Mouse (Mus musculus): ENCODE measurements at regions not wholly inside any gene's neighbourhood (a gene's known extent, or its start where the extent isn't known, plus 50 kb on each side); places are given as distances from the start of the nearest gene placed in this dataset.

DNA sequence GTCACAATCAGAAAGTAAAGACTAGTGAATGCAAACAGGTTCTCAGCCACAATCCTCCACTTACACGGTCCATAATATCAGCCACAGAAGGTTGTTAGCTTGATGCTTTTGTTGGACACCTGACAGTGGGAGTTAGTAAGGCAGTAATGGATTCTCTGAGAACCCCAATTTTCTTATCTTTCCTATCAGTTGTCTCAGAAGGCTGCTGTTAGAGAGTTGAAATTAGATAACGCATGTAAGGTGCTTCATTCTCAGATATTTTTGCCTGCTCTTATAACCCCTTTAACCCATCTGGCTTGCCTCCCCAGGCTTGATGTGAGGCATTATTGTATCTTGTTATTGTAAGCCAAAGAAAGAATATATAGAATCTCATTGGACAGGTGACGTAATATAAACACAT, 63.0 kb upstream of the Ube2e3 start:
- ATAC-seq (ENCODE audit: extremely low read depth, insufficient number of reproducible peaks, low FRiP score, poor library complexity, severe bottlenecking): no peak

DNA sequence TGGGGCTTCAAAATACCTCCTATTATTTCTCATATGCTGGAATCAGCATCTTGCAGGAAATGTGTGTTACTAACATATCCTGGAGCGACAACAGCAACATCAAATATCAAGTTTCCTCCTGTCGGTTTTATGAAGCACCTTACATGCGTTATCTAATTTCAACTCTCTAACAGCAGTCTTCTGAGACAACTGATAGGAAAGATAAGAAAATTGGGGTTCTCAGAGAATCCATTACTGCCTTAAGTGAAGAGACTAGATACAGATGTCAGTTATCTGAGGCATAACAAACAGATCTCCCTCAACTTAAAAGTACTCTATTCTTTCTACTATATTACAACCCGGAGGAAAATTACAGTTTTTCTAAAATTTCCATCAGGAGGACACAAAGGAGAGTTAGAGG, 64.4 kb upstream of the Ube2e3 start:
- no peak for ATAC-seq (ENCODE audit: extremely low read depth, insufficient number of reproducible peaks, low FRiP score, poor library complexity, severe bottlenecking)

DNA sequence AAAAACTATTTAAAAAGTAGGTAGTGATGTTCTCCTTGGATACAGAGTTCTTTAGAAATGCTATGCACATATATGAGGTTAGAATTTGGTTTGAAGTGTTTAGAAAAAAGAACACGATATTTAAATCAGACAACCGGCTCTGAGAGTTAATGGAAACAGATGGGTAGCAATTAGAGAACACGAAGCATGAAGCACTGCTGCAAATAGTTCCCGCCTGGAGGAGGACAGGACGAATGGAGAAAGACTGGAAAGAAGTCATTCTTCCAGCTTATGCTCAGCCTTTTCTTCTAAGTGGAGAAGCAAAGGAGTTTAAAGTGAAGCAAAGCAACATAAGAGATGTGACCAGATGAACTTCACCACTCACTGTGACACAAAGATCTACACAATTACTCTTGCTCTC, 72.5 kb upstream of the Ube2e3 start:
- ATAC-seq (ENCODE audit: extremely low read depth, insufficient number of reproducible peaks, low FRiP score, poor library complexity, severe bottlenecking): no peak

DNA sequence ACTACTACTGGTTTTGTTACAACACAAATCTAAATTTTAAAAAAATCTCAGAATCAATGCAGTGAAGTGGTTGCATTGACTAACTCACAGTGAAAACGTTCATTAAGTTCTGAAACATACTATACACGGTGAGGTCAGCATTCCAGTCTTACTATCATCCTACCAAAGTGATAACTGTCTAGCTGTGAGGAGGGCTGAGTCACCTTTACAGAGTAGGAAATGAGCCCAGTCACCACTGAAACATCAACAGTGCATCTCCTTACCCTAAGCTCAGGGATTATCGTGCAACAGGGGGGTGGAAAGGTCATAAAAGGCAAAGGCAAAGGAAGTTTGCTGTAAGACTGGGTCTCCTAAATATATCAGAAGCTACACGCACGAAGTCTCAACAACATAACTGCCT, 73.2 kb upstream of the Ube2e3 start:
- no peak for ATAC-seq (ENCODE audit: extremely low read depth, insufficient number of reproducible peaks, low FRiP score, poor library complexity, severe bottlenecking)

DNA sequence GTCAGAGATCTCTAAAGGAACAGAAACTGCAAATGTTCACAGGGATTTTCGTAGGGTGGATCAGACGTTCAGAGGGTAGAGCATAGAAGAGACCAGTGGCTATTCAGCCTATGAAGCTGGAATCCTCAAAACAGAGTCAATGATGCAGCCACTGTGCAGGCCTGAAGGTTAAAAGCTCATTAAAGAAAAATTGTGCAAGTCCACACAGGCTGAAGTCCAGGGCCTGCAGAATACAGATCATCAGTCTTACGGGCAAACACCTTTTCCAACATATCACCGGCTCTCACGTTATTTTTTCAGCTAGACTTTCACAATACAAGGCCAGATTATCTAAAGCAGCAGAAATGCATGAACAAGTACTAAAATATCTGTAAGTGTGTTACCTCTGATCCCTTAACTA, 78.8 kb upstream of the Ube2e3 start:
- no peak for ATAC-seq (ENCODE audit: extremely low read depth, insufficient number of reproducible peaks, low FRiP score, poor library complexity, severe bottlenecking)

DNA sequence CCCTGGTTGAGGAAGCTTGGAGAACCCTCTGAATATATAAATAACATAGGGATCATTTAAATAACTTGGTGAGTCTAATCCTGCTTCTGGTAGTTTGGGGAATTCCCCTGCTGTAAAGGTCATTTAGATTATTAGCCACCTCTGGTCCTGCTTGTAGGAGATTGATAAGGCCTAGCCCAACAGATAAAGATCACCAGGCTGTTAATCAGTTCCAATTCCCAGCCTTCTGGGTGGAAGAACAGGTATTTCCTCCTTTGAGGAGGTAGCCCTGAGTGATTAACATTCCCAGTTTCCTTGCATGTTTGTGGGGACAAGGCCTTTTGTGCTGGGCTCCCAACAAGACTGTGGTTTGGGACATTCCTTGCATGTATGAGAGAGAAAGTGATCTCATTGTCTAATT, 79.7 kb upstream of the Ube2e3 start:
- no peak for ATAC-seq (ENCODE audit: extremely low read depth, insufficient number of reproducible peaks, low FRiP score, poor library complexity, severe bottlenecking)

DNA sequence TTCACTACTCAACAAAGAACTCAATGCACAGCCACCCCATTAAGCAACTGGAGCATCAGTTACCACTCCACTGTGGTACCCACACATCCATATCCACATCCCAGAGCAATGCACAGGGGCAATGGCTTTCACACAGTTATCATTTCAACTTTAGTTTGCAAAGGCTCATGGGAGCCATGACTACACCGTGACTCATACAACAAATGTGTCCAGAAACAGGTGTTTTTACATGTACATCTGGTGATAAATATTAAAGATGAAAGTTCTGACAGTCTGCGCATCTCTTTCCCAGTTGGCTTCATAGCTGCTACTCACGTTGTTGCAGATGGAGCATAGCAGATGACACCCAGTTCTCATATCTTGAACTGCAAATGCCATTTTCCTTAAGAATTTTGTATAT, 88.0 kb upstream of the Ube2e3 start:
- no peak for ATAC-seq (ENCODE audit: extremely low read depth, insufficient number of reproducible peaks, low FRiP score, poor library complexity, severe bottlenecking)

DNA sequence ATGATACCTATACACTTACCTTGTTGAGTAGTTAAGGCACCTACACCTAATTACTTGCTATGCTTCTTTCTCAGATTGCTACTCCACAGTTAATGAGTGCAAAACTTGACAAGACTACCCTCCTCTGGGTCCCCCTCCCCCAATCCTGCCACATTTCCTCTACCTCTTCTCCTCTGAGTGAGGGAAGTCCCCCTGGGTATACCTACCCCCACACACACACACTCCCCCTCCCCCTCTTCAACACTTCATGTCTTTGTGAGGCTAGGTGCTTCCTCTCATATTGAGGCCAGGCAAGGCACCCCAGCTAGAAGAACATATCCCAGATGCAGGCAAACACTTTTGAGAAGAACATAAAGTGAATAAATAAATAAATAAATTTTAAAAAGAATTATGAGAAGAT, 90.3 kb upstream of the Ube2e3 start:
- no peak for ATAC-seq (ENCODE audit: extremely low read depth, insufficient number of reproducible peaks, low FRiP score, poor library complexity, severe bottlenecking)

DNA sequence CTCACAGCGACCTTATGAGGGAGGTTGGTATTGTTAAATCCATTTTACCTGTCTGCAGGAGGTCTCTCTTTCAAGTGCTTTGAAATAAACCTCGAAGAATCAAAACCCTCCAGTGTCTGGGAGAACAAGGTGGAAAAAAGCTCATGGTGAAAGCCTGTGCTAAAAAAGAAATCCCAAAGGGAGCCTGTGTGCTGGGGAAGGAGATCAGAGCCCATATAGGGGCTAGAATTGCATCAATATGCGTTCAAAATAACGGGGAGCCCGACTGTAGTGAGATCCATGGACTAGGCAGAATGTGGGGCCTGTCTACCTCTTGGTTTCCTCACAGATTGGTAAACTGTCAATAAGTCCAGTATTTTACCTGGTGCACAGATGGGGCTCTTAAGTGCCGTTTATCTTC, 113.6 kb upstream of the Ube2e3 start:
- ATAC-seq (ENCODE audit: extremely low read depth, insufficient number of reproducible peaks, low FRiP score, poor library complexity, severe bottlenecking): no peak

DNA sequence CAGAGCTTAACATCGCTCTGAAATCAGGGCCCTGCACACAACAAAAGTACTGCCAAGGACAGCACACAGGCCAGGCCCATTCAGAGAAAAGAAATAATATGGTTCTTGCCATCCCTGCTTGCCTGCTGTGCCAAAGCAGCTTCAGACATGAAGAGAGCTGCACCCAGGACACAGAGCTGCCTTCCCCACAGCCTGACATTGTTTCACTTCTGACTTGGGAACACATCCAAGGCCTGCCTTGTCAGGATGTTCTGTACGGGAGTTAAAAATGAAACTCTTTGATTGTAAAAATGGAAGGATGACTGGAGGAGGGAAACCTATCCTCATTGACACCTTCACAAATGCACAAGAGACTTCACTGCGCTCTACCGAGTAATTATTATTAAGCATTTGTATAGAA, 114.0 kb upstream of the Ube2e3 start:
- ATAC-seq (ENCODE audit: extremely low read depth, insufficient number of reproducible peaks, low FRiP score, poor library complexity, severe bottlenecking): no peak

DNA sequence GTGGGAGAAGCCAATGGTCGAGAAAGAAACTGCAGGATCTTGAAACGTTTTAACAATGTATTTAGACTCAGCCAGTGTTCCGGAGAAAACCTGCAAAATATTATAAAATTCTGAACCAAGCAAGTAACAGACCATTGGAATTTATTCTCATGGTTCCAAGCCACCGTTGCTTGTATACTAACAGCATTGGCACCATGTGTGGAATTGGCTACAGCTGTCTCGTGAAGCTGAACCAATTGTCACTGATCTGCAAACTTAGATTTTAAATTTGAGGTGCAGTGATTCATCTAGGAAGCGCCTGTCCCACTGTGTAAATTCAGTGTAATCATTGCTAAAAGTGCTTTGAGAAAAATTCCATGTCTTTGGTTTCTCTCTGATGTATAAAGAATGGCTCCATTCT, 137.8 kb upstream of the Ube2e3 start:
- ATAC-seq (ENCODE audit: extremely low read depth, insufficient number of reproducible peaks, low FRiP score, poor library complexity, severe bottlenecking): no peak

DNA sequence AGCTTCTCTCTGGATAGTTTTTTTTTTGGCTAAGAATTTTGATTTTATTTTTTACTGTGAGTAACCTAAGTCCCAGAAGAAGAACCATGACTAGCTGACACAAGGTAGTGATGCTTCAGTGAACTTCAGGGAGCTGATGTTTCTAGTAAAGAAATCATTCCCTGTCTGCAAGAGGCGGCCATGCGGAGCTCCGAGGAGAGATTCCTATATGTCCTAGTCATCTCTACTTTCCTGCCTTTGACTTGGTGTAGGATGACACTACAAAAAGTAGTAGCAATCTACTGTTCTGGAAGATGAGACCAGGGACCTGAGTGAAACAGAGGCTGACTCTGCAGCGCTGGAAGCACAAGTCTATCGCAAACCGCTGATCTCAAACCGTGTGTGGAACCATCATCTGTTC, 141.9 kb upstream of the Ube2e3 start:
- ATAC-seq (ENCODE audit: extremely low read depth, insufficient number of reproducible peaks, low FRiP score, poor library complexity, severe bottlenecking): no peak

DNA sequence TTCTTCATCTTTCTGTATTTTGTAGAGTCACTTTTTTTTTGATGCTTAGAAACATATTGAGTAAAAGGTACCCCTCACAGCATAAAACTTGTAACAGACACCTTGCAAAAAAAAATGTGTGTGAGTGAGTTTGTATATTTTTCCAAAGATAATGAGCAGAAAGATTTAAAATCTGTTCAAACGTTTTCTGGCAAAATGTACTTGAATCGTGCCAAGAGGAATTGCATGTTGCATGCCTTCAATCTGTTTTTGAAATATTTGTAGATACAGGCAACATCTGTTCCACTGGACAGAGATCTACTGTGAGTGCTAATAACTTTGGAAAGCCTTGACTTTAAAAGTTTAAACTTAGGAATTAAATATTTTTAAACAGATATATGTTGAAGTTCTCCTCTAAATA, 143.5 kb upstream of the Ube2e3 start:
- ATAC-seq (ENCODE audit: extremely low read depth, insufficient number of reproducible peaks, low FRiP score, poor library complexity, severe bottlenecking): no peak

DNA sequence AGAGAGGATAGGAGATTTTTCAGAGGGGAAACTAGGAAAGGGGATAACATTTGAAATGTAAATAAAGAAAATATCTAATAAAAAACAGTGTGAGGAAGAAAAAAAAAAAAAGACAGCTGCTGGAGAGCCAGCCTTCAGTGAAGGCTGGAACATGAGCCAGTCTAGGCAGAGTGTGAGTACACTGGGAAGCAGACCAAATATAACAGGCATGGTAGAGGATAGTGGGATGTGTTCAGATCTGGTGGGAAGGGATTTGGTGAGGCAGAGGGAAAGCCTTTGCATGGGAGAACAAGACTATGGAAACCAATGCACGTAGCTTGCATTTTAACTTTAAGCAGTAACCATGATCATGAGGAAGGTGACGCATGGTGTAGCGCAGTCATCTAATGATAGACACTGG, 144.5 kb upstream of the Ube2e3 start:
- ATAC-seq (ENCODE audit: extremely low read depth, insufficient number of reproducible peaks, low FRiP score, poor library complexity, severe bottlenecking): no peak

DNA sequence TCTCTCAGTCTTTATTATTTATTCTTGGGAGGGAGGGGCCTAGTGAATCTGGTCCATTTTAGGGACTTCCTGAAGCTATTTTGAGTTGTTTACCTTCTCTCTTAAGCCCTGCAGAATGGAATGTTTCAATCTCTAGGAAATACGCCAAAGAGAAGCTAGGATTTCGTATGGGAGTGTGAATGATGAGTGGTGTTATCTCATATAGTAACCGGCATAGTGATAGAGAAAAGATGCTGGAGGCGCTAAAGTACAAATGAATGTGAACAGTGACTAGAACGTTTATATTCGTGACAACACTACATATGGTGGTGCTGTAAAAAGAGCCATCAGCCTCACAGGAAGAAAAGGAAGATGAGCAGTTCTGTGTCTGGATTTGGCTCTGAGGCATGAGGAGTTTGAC, 145.2 kb upstream of the Ube2e3 start:
- no peak for ATAC-seq (ENCODE audit: extremely low read depth, insufficient number of reproducible peaks, low FRiP score, poor library complexity, severe bottlenecking)

DNA sequence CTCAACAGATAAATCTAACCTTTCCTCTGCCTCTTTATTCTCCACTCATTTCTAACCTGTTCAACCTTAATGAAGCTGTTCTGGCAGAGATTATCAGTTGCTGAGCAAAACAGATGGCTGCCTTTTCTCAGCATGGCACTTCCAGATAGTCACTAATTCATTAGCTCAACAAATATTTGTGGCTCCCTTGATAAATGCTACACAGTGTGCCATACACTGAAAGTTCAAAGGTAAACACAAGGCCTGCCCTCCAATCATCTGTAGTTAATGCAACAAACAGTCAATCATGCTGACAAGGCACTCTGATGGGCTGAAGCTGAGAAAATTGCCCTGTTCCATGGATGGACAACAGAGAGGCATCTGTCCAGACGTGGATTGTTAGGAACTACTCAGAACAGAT, 149.4 kb upstream of the Ube2e3 start:
- no peak for ATAC-seq (ENCODE audit: extremely low read depth, insufficient number of reproducible peaks, low FRiP score, poor library complexity, severe bottlenecking)

DNA sequence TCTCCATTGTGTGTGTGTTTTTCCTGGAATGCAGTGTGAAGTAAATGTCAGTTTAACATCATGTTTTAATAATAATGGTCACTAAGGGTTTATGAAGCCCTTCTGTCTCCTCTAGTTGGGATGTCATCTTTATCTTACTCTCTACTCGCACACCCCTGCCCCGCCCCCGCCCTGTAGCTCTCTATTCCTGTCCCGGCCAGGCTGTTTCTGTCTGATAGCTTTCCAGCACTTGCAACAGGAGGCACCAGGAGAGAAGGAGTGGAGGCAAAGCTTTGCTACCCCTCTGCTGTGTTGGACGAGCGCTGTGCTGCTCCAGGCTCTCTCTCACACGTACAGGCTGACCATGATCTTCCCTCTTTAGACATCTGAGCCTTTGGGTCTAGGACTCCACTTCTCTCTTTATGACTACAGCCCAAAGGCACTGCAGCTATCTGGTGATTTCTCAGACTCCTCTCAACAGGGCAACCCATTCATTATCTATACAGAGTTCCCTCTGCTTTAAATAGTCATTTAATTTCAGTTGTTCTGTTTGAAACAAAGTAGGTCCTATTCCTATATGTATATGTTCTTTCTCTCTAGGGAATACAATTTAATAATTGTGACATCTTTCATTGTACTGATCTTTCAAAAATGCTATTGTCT, 151.6 kb upstream of the Ube2e3 start:
- no peak for ATAC-seq (ENCODE audit: extremely low read depth, insufficient number of reproducible peaks, low FRiP score, poor library complexity, severe bottlenecking)

DNA sequence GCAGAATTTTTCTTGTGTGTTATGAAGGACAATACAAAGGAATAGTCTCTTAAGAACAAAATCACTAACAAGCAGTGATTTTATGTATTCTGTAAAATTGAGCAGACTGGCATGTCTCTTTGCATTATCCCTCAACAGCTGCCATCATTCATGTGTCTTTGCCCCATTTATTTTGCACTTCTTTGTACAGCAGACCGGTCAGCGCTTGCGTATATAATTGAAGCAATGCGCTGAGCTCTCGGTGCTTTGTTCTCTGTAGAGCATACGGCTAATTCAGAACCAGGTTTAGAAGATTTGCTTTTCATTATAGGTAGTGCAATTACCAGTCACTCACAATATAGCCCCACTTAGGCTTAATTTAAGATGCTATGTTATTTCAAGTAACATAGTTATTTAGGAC, 173.1 kb upstream of the Ube2e3 start:
- no peak for ATAC-seq (ENCODE audit: extremely low read depth, insufficient number of reproducible peaks, low FRiP score, poor library complexity, severe bottlenecking)

DNA sequence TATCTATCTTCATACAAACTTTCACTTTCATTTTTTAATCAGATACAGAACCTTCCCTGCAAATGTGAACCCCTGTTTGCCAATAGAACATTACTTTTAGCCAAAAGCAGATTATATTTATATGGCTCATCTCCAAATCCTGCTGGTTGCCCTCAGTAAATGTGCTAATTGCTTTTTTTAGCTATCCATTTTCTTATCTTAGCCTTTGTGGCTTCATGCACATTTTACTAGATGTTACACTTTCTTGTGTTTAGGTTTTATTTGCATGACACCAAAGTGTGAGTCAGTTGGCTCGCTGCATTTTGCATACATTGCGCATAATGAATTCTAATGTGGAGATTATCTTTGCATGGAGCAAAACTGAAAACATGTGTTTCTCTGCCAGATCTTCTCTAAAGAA, 211.3 kb upstream of the Ube2e3 start:
- no peak for ATAC-seq (ENCODE audit: extremely low read depth, insufficient number of reproducible peaks, low FRiP score, poor library complexity, severe bottlenecking)

DNA sequence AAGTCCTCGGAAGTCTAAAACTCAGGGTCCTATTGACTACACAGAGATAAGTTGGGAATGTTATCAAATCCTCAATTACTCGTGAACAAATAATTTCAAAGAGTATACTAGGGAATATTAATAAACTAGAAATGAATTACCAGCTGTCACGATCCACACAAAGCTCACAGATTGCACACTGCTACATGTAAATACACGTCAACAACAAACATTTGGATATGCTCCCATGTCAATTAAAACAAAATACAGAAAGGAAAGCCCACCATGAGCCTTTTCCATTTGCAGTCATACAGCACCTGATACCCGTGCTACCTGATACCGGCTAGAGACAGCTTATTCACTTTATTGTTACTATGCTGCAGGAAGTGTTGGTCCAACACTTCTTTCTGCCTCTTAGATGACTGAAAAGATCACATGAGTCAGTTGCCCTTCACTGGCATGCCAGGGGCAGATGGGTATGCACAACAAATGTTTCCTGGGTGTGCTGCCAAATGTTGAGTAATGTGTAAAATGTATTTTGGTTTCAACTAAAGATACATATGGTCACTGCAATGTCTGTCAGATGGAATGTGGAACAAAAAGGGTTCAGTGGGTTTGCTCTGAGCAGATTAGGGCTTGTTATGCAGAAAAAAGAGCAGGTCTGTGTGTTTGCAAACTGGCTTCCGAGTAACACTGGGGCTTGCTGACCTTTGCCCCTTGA, 212.6 kb upstream of the Ube2e3 start:
- ATAC-seq (ENCODE audit: extremely low read depth, insufficient number of reproducible peaks, low FRiP score, poor library complexity, severe bottlenecking): no peak

DNA sequence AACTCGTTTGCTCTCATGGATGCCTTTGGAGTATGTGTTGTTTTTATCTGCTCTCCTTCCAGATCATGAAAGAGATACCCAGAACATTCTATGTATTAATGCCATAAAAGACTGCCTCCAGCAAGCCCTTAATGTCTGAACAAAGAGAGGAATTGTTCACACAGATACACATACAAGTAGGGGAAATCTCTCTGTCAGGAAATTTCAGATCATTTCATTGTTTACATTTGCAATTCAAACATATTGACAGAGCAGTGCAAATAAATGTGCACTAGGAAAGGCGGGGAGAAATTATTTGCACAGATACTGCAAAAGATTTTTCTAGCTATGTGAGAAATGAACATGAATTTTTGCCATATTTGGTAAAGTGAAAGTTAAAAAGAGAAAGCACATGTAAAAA, 216.4 kb upstream of the Ube2e3 start:
- ATAC-seq (ENCODE audit: extremely low read depth, insufficient number of reproducible peaks, low FRiP score, poor library complexity, severe bottlenecking): no peak

Data from neutrophil, adult 5-6 weeks (primary cell).